Mouse (Mus musculus) embryo, embryonic 9.5 days (tissue): ENCODE data around the gene Hexa.

Experiments used
- DNase-seq: peaks from one replicate; pipeline ENCODE4 v3.0.0-alpha.2; 2017; ENCODE audit errors: extremely low spot score

Gene Hexa

GRCm38 (mm10) chr9:59539441-59540137 is at the start of gene Hexa, which contains the start of gene Tmem202:
Gene Hexa, plus strand, starts transcription at chr9:59539540.
Gene Tmem202, minus strand, starts transcription at chr9:59539847.
- DNase-seq: peak; percentile 85

DNA sequence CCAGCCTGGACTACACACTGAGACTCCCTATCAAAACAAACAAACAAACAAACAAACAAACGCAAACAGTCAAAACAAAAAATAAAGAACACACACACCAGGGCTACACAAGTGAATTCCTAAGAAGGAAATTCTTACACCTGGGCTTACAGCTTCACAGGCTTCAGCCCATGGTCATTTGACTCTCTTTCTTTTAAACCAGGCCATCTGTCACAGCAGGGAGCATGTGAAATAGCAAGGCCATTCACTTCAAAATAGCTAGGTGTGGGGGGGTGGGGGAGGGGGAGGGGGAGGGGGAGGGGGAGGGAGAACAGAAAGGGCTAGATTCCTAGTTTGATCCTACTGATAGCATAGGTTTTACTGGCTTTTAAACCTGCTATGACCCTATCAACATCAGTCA is 31.2 kb upstream of the Hexa start:
- no peak for DNase-seq

DNA sequence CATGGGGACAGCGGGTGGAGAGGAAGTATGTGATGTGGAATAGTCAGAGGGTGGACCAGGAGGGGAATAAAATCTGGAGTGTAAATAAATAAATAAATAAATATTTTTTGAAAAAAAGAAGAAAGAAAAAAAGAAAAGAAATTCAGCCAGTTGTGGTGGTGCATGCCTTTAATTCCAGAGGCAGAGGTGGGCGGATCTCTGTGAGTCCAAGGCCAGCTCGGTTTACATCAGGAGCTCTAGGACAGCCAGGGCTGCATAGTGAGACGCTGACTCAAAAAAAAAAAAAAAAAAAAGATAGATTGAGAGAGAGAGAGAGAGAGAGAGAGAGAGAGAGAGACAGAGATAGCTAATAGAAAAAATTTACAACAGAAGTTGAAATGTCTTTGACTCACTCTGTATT is 27.0 kb upstream of the Hexa start:
- DNase-seq: no peak

DNA sequence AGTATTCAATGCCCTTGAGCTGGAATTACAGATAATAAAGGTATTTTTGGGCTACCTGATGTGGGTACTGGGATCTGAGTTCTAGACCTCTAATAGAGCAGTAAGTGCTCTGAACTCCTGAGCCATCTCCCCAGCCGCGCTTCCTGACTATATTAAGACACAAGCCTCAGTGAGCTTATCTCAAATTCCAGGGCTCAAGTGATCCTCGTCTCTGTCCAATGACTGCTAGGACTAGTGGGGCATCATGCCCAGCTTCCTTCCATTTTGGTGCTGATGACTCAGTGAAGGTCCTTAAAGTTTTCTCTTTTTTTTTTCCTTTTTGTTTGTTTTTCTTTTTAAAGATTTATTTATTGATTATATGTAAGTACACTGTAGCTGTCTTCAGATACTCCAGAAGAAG is 24.3 kb upstream of the Hexa start:
- DNase-seq: no peak

GRCm38 (mm10) chr9:59517127-59517526 is 22.2 kb upstream of the Hexa start:
- DNase-seq: no peak

GRCm38 (mm10) chr9:59518976-59519375 is 20.4 kb upstream of the Hexa start:
- no peak for DNase-seq

GRCm38 (mm10) chr9:59519396-59519795 is 19.9 kb upstream of the Hexa start:
- no peak for DNase-seq

DNA sequence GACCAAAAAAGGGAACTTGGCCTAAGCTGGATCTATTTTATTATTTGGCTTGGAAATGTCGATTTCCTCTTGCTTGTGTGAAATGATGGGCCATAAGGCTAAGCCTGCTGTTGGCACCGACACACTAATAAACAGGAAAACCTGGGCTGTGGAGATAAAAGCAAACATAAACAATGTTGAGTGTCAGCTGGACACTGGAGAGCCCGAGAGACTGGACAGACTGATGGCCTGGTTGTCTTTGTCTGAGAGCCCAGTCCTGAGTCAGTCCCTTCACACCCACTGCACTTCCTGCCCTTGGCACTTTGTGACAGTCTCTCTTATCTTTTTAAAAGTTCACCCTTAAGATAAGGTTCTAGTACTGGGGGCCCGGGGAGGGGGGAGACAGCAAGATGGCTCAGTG is 16.4 kb upstream of the Hexa start:
- no peak for DNase-seq

DNA sequence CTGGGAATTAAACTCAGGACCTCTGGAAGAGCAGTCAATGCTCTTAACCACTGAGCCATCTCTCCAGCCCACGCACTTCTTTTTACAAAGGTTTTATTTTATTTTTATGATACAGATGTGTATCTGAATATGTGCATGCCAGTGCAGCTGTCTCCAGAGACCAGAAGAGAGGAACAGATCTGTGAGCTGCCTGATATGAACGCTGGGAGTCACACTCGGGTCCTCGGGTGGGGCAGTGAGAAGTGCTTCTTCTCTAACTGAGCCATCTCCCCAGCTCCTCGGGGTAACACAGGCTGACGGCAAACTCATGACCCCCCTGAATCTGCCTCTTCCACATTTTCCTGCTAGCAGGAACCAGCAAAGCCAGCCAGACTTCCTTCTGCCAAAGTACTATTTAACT is 12.6 kb upstream of the Hexa start:
- DNase-seq: no peak

DNA sequence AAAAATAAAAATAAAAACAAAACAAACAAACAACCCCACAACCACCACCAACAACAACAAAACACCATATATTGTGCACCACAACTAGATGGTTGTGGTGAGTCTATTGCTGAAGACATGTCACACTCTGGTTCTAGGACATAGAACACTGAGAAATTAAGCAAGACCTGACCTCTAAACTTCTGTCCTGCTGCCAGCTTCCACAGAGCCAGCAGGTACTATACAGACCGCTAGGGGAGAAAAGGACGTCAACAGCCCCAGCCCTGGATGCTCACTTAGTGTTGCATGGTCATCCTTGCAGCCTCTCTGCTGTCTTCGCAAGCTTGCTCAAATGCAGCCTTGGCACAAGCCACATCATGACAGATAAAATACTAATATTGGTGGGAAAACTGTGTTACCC is 11.8 kb upstream of the Hexa start:
- no peak for DNase-seq

DNA sequence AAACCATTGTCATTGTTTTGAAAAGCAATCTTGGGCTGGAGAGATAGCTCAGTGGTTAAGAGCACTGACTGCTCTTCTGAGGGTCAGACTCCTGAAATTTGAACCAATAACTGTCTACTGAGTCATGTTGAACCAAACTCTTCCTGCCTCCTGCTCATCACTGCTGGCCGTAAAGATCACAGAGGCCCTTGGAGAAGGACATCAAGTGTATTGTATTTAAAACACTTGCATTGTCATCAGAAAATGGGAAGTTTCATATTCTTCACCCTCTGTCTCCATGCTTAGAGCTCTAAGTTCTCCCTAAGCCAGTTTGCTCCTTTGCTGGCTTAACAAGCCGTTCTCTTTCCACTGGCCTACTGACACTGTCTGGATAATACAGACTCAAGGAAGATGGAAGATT is 11.1 kb upstream of the Hexa start:
- DNase-seq: no peak

GRCm38 (mm10) chr9:59531645-59532044 is 7.7 kb upstream of the Hexa start:
- no peak for DNase-seq

DNA sequence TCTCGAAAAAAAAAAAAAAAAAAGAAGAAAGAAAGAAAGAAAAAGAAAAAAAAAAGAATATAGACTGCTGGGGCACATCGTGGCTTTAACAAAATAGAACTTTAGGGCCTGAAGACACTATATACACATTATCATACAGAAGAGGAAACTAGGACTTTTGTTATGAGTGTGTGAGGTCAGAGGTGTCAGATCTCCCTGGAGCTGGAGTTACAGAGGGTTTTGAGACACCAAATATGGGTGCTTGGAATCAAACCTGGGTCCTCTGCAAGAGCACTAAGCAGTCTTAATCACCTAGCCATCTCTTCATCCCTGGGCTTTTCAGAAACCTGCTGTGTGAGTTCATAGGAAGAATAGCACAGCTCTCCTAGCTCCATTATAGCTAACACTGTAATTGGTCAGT is 5.9 kb upstream of the Hexa start:
- DNase-seq: no peak

- DNase-seq: no peak
Observed at GRCm38 (mm10) chr9:59533889-59534288, 5.5 kb upstream of the Hexa start.

- no peak for DNase-seq
Observed at GRCm38 (mm10) chr9:59537651-59538050, 1.7 kb upstream of the Hexa start.

DNA sequence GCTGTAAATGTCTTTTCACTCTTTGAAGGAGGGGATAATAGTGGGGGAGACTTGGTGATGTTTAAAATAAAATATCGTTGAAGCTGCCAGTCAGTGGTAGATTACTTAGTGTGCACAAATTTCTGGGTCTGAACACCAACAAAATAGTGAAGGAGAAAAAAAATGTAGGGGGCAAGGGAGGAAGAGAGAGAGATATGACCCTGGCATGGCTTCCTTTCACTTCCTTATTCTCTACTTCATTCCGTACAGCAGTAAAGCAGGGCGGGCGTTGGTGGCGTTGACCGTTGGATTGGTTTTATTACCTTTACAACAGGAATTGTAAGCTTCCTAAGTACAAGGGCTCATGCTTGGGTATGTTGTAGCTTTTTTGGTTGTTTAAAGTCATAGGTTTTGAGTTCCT is 2.3 kb downstream of the Hexa start:
- DNase-seq: no peak

DNA sequence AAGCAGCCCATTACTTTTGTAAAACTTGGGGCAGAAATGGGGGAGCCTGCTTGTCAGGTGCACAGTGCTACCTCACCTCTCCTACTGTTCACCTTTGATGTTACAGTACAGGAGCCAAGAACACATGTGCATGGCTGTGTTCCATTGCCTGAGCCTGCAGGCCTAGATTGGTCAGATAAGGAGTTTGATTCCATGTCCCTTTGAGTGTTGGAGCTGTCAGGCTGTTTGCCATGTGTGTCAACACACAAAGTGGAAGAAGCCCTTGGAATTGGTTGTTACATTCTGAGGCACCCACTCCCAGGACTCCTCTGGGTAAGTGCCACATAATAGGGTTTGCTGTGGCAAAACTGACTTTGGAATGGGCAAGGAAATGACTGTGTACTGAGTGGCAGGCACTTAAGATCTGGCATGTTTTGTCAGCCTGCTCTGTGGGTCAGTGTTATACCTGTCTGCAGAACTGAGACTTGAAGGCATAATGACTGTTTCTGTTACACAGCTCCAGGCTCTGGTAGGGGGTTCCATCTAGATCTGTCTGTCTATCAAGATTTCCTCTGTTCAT is 3.5 kb downstream of the Hexa start:
- DNase-seq: no peak

DNA sequence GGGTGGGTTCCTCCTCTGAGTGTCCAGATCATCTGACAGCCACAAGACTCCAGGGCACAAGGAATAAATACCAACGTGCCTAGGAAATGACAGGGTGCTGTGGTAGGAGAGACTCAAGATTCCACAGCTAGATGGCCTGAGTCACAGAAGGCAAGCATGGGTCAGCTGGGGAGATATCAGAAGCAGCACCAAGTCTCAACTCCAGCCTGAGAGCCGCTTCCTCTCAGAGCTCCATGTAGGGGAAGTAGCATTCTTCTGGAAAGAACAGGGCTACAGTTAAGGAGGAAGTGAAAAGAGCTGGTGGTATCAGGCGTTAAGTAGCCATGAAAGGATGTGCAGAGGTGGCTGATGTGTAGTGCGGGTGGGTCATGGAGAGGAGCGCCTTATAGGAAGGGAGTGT is 5.4 kb downstream of the Hexa start:
- no peak for DNase-seq

DNA sequence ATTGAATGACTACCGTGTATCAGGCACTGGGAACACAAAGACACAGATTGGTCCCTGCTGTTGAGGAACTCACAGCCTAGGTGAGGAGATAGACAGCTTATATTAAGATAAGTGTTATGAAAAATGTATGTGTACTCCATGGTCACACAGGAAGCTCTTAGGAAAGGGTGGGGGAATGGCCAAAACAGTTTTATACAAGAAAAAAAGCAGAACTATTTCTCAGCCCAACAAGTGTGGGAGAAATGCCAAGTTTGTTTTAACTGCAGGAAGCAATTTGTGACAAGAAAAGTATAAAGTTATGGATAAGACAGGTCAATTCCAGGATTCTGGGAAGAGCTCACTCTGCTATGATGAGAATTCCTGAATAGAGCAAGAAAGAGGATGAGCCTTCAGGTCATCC is 8.5 kb downstream of the Hexa start:
- no peak for DNase-seq

- no peak for DNase-seq
Observed at GRCm38 (mm10) chr9:59548961-59549487, 9.7 kb downstream of the Hexa start.

GRCm38 (mm10) chr9:59550077-59550476 is 10.7 kb downstream of the Hexa start:
- no peak for DNase-seq

DNA sequence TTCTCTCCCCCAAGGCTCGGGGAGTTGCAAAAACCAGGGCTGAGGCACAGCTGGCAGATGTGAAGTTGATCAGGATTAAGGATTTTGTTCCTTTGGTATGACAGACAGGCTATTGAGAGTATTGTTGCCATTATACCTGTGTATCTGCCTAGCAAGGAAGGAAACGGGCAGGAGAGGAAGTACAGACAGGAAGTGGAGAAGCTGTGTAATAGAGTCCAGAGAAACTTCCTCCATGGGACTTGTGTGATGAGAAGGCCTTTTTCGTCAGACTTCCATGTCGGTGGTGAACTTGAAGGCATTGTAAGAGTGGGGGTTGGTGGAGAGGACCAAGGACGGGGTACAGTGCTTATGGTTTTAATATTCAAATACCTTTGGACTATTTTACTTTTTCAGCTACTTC is 11.7 kb downstream of the Hexa start:
- no peak for DNase-seq

DNA sequence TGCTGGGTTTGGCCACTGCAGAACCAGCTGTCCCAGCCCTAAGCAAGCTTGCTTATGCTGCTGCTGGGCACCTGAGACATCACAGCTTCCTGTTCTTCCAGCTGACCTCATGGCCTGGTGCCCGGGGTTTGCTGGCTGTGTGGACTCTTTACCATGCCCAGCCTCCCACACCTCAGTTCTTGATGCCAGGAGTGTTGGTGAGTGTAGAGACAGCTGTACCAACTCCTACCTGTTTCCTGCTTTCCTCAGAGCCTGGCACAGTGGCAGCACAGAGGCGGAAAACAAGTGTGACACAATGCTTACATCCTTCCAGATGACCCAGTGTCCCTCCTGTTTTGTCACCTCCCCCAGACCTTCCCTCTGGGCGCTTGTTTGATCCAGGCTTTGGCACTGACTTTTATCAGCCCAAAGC is 12.3 kb downstream of the Hexa start:
- DNase-seq: no peak

DNA sequence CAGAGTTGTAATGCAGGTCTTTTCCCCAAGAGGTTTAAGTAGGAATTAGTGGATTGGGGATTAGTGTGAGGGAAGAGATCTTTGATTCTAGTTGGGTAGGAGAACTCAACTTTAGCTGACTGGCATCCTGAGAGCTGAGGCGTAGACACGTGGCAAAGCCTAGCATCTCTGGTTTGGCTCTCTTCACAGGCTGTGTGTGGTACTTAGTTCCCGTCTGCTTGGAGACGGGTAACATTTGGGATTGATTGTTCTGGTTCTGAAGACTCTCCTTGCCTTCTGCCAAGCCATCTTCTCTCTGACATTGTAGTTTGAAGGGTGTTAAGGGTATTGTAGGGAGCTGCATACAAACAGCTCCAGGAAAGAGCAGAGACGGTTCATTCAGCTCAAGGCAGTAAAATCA is 13.3 kb downstream of the Hexa start:
- DNase-seq: no peak
